Mouse (Mus musculus) heart, postnatal 0 days (tissue): ENCODE data around the gene Ywhaq. TPM values are rescaled to one million over a fixed set of nuclear protein-coding genes. Genes with fewer than 3 reads are reported as not detected.

Experiments used
- ATAC-seq: fragments of 200-750 bp; cut with Nextera tagmentation; 2 replicates; pipeline ENCODE4 v1.8.0; 2017; ENCODE audit warnings: low read depth, moderate number of reproducible peaks, moderate library complexity; ENCODE audit not compliant: insufficient read depth
- DNase-seq: peaks from one replicate; pipeline ENCODE4 v3.0.0-alpha.2; 2016; ENCODE audit warnings: low spot score
- H3K27ac ChIP-seq: fragments of 300-500 bp; sonication (generic); 2 replicates; pipeline ENCODE4 v1.5.1; 2014; ENCODE audit warnings: low read depth, mild to moderate bottlenecking
- H3K27me3 ChIP-seq: fragments of 300-500 bp; sonication (generic); 2 replicates; pipeline ENCODE4 v1.6.1; 2014; ENCODE audit warnings: low read length, mixed read lengths; ENCODE audit not compliant: control insufficient read depth, insufficient read depth
- H3K36me3 ChIP-seq: fragments of 300-500 bp; sonication (generic); replicated peaks from 2 replicates; pipeline ENCODE4 v1.6.1; 2014; ENCODE audit warnings: low read length, mixed read lengths; ENCODE audit not compliant: control insufficient read depth, insufficient read depth
- H3K4me1 ChIP-seq: fragments of 300-500 bp; sonication (generic); 2 replicates; pipeline ENCODE4 v1.6.1; 2014; ENCODE audit warnings: antibody characterized with exemption; ENCODE audit not compliant: control insufficient read depth, insufficient read depth
- H3K4me2 ChIP-seq: fragments of 300-500 bp; sonication (generic); 2 replicates; pipeline ENCODE4 v1.6.1; 2014; ENCODE audit warnings: low read depth, mild to moderate bottlenecking, low read length, moderate library complexity
- H3K4me3 ChIP-seq: fragments of 300-500 bp; sonication (generic); 2 replicates; pipeline ENCODE4 v1.5.1; 2014; ENCODE audit warnings: low read depth, low read length
- H3K9ac ChIP-seq: fragments of 300-500 bp; sonication (generic); replicated peaks from 2 replicates; pipeline ENCODE4 v1.6.1; 2014; ENCODE audit warnings: low read depth, low read length, mixed read lengths
- H3K9me3 ChIP-seq: fragments of 300-500 bp; sonication (generic); replicated peaks from 2 replicates; pipeline ENCODE4 v1.6.1; 2016; ENCODE audit warnings: low read length; ENCODE audit not compliant: control insufficient read depth
- CTCF ChIP-seq: IDR thresholded peaks from 2 replicates; pipeline ENCODE4 v1.5.1; 2016; ENCODE audit warnings: antibody characterized with exemption, control low read depth, low read depth
- EP300 ChIP-seq: IDR thresholded peaks from 2 replicates; pipeline ENCODE4 v1.6.1; 2016; ENCODE audit warnings: antibody characterized with exemption, low read depth
- WGBS: fragments of 180-500 bp; shearing (Covaris S2); extraction: QIAGEN DNeasy Blood & Tissue Kit; methylation state at CpG from one replicate; pipeline ENCODE4 v1.1.7; 2014; 5-methylcytosine and 5-hydroxymethylcytosine counted together
- polyA plus RNA-seq: library from polyadenylated mRNA; unstranded; fragments of >200 nt; fragmentation: Nextera tagmentation; extraction: Ambion mirVana; gene quantifications from 2 replicates; pipeline ENCODE4 v1.2.1, GENCODE M21; 2015
- total RNA-seq: library from RNA; depleted of rRNA; stranded (reverse); fragments of >200 nt; gene quantifications from 2 replicates; pipeline ENCODE4 v1.2.3, GENCODE M21; 2014; ENCODE audit warnings: low replicate concordance; rRNA removed

Gene Ywhaq
- total and polyA plus RNA-seq, 2 experiments from 2014 or later, result 165 to 234 TPM

DNA sequence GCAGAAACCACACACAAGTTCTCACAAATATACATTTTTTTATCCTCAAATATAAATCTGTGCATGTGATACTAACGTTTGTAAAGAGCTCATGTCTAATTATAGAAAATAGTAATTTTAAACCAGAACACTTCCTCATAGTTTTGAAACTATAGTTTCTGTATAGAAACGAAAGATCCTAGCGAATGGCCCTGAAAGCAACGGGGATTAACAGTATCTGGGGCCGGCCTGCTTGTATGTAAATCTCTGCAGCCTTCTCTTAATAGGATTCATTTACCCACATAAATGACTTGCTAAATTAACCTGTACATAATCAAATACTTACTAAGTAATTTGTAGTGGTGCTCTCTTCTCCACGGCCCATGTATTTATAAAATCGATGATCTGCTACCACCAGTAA, 70.5 kb downstream of the Ywhaq start:
- peaks cover 43% of the 10 kb centered on the region for H3K36me3 ChIP-seq
- TF ChIP-seq CTCF (no peak), EP300 (no peak)
- no peak overlapping the region for H3K4me3 ChIP-seq
- H3K4me1 ChIP-seq, result no peaks in the 10 kb centered on the region; the same call in 1 of the 2 replicates
- no peak overlapping the region for H3K27ac ChIP-seq
- H3K4me2 ChIP-seq, result no peak overlapping the region
- WGBS, result 87% methylated on average over 7 of the region's 7 CpGs
- H3K9me3 ChIP-seq, result peaks cover 5% of the 10 kb centered on the region
- DNase-seq (no peak), ATAC-seq (no peak)
- no peaks in the 10 kb centered on the region for H3K27me3 ChIP-seq
- no peak overlapping the region for H3K9ac ChIP-seq

GRCm38 (mm10) chr12:21340674-21341073, 76.8 kb downstream of the Ywhaq start:
- WGBS, result 94% methylated on average over 5 of the region's 5 CpGs
- TF ChIP-seq EP300 (no peak), CTCF (no peak)
- ATAC-seq (no peak), DNase-seq (no peak)
- Histone ChIP-seq H3K9me3 (no peaks in the 10 kb centered on the region), H3K4me2 (no peak overlapping the region), H3K9ac (no peak overlapping the region), H3K4me1 (no peaks in the 10 kb centered on the region), H3K4me3 (no peak overlapping the region), H3K27me3 (no peaks in the 10 kb centered on the region), H3K36me3 (peaks cover 56% of the 10 kb centered on the region), H3K27ac (no peak overlapping the region)

Other genes with a start within 250 kb of the Ywhaq start
- gene Cpsf3, start 132.2 kb downstream of the Ywhaq start, total RNA-seq, result 26.7 and 28.6 TPM in 2 replicates
- 51.8 and 52.5 TPM in 2 replicates for gene Cpsf3, start 132.2 kb downstream of the Ywhaq start, polyA plus RNA-seq
- gene Itgb1bp1, start 131.4 kb downstream of the Ywhaq start, total RNA-seq, result 29.8 and 37.5 TPM in 2 replicates
- gene Itgb1bp1, start 131.4 kb downstream of the Ywhaq start, polyA plus RNA-seq, result 42.1 and 43.4 TPM in 2 replicates
- 41.3 and 59.2 TPM in 2 replicates for gene Iah1, start 101.2 kb downstream of the Ywhaq start, total RNA-seq
- gene Iah1, start 101.2 kb downstream of the Ywhaq start, polyA plus RNA-seq, result 44.8 and 49.0 TPM in 2 replicates
- 19.0 and 24.9 TPM in 2 replicates for gene Adam17, start 44.0 kb downstream of the Ywhaq start, total RNA-seq
- gene Adam17, start 44.0 kb downstream of the Ywhaq start, polyA plus RNA-seq, result 16.5 and 16.6 TPM in 2 replicates